Mouse (Mus musculus) heart, embryonic 12.5 days (tissue): ENCODE results near the gene Osbpl2. TPM values are rescaled to one million over a fixed set of nuclear protein-coding genes. Genes with fewer than 3 reads are reported as not detected.
"Not testable (repeated sequence)": the region's sequence is repeated elsewhere in the genome, so short reads cannot be mapped to it uniquely, and the experiment has no call there.

Experiments used
- ATAC-seq: fragments of 200-750 bp; cut with Nextera tagmentation; 2 replicates; pipeline ENCODE4 v1.8.0; 2017; ENCODE audit warnings: moderate TSS enrichment, moderate library complexity; ENCODE audit not compliant: insufficient number of reproducible peaks, low FRiP score
- H3K27ac ChIP-seq: fragments of 300-500 bp; sonication (generic); 2 replicates; pipeline ENCODE4 v1.5.1; 2016; ENCODE audit warnings: mild to moderate bottlenecking, moderate library complexity; ENCODE audit not compliant: poor library complexity, severe bottlenecking
- H3K27me3 ChIP-seq: fragments of 300-500 bp; sonication (generic); replicated peaks from 2 replicates; pipeline ENCODE4 v1.6.1; 2016; ENCODE audit warnings: mild to moderate bottlenecking, moderate library complexity
- H3K36me3 ChIP-seq: fragments of 300-500 bp; sonication (generic); 2 replicates; pipeline ENCODE4 v1.6.1; 2016; ENCODE audit warnings: mild to moderate bottlenecking, moderate library complexity
- H3K4me1 ChIP-seq: fragments of 300-500 bp; sonication (generic); replicated peaks from 2 replicates; pipeline ENCODE4 v1.6.1; 2016; ENCODE audit warnings: mild to moderate bottlenecking
- H3K4me2 ChIP-seq: fragments of 300-500 bp; sonication (generic); 2 replicates; pipeline ENCODE4 v1.6.1; 2016; ENCODE audit warnings: mild to moderate bottlenecking, moderate library complexity
- H3K4me3 ChIP-seq: fragments of 300-500 bp; sonication (generic); 2 replicates; pipeline ENCODE4 v1.5.1; 2016; ENCODE audit warnings: mild to moderate bottlenecking
- H3K9ac ChIP-seq: fragments of 300-500 bp; sonication (generic); 2 replicates; pipeline ENCODE4 v1.6.1; 2016; ENCODE audit warnings: mild to moderate bottlenecking, moderate library complexity
- H3K9me3 ChIP-seq: fragments of 300-500 bp; sonication (generic); replicated peaks from 2 replicates; pipeline ENCODE4 v1.6.1; 2016; ENCODE audit warnings: mild to moderate bottlenecking, moderate library complexity
- WGBS: fragments of 180-500 bp; shearing (Covaris S2); methylation state at CpG from one replicate; pipeline ENCODE4 v1.1.7; 2016; 5-methylcytosine and 5-hydroxymethylcytosine counted together
- polyA plus RNA-seq: library from polyadenylated mRNA; unstranded; fragments of >200 nt; fragmentation: Nextera tagmentation; extraction: Ambion mirVana; gene quantifications from 2 replicates; pipeline ENCODE4 v1.2.1, GENCODE M21; 2016

Gene Osbpl2
- polyA plus RNA-seq, 1 experiment from 2014 or later = 37.2 TPM

- H3K27ac ChIP-seq = no peak overlapping the region
- no peak for ATAC-seq
- WGBS = 88% methylated on average over 2 of the region's 2 CpGs
- H3K4me3 ChIP-seq = no peak overlapping the region
- H3K9me3 ChIP-seq = no peaks in the 10 kb centered on the region
- no peaks in the 10 kb centered on the region for H3K4me1 ChIP-seq
- H3K27me3 ChIP-seq = no peaks in the 10 kb centered on the region
- H3K36me3 ChIP-seq = peaks cover 32% of the 10 kb centered on the region
- no peak overlapping the region for H3K4me2 ChIP-seq
- H3K9ac ChIP-seq = no peak overlapping the region
Observed at GRCm38 (mm10) chr2:180165855-180166254, 46.7 kb downstream of the Osbpl2 start.

DNA sequence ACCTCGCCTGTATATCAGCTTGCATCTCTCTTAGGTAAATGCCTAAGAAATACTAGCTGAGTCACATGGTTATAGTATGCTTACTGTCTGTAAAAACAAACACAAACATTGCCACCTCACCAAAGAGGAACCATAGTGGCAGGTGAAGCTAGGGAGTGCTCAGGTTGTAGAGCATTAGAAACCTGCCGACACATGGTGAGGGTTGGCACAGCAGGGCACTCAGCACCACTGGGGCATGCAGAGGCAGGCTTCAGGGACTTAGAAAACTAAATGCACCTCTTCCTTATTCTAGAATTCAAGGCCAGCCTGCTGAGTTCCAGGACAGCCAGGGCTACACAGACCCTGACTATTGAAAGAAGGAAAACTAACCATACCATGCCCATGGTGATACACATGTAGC is 47.8 kb downstream of the Osbpl2 start:
- Histone ChIP-seq H3K27ac (no peak overlapping the region), H3K9me3 (no peaks in the 10 kb centered on the region), H3K27me3 (no peaks in the 10 kb centered on the region), H3K9ac (no peak overlapping the region), H3K4me3 (no peak overlapping the region), H3K4me2 (no peak overlapping the region), H3K4me1 (no peaks in the 10 kb centered on the region), H3K36me3 (peaks cover 22% of the 10 kb centered on the region)
- no peak for ATAC-seq
- 71% methylated on average over 2 of the region's 2 CpGs for WGBS

DNA sequence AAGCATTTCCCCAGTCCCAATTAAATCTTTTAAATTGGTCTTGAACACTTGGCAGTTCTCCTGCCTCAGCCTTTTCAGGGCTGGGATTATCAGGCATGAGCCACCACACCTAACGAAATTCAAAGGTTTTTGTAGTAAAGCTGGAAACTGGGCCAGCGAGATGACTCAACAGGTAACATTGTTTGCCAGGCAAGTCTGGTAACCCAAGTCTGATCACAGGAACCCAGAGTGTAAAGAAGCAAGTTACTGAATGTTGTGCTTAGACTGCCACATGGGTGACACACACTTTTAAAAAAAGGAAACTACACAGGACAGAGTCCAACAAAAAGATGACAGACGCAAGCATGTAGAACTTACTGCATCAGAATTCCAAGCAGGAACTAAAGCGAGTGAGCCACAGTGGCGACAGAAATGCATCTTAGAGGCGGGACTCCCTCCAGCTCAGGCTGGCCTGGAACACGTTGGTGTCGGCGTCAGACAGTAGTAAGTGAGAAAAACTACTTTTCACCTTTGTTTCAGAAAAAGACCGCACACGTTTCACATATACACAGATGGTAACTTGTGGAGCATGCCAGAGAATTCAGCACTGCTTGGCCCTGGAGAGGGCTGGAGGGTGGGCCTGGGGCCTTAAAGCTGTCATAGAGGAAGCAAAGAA is 51.2 kb downstream of the Osbpl2 start:
- Histone ChIP-seq H3K9me3 (no peaks in the 10 kb centered on the region), H3K9ac (no peak overlapping the region), H3K27me3 (no peaks in the 10 kb centered on the region), H3K27ac (no peak overlapping the region), H3K4me2 (peak overlapping the region; percentile 66; the same call in 1 of the 2 replicates), H3K4me3 (no peak overlapping the region), H3K4me1 (peaks cover 16% of the 10 kb centered on the region), H3K36me3 (peaks cover 24% of the 10 kb centered on the region)
- 77% methylated on average over 11 of the region's 11 CpGs for WGBS
- no peak for ATAC-seq

DNA sequence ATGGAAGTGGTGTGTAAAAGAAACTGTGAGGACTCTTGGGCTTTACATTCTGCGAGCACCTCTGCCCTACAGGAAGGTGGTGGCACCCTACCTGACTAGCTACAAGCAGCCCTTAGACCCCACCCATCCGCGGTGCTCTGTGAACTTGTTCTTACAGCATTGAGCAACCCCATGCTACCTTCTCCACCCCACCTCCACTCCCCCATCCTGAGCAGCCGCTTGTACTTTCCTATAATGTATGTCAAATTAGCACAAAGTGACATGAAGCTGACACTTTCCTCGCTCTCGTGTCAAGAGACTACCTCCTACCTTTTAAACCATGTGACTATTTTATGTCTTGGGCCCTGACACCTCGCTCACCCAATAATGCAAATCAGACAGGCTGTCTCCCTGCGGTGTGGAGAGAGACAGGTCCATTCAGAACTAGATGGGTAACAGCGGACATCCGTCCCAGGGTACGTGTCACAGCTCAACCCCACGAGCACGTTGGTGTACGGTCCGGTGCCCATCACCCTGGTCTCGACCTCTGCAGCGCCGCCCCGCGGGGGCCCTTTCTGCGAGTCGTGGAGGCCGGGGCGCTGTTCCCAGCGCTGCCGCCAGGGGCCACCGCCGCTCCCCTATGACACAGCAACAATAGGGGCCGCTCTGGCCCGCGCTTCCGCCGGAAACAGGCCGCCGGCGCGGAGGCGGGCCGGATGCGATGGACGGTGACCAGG is 51.9 kb downstream of the Osbpl2 start, which contains the start of gene Adrm1:
TSS of gene Adrm1 (plus strand) at position 680 of the 716 bp plus-strand sequence.
- 4% methylated on average over 41 of the region's 41 CpGs for WGBS
- H3K4me2 ChIP-seq = peak within 1 kb of the TSS; percentile 86
- H3K36me3 ChIP-seq = peaks cover 30% of the 10 kb centered on the region
- peak within 1 kb of the TSS; percentile 100 for H3K9ac ChIP-seq
- peak; percentile 98 for ATAC-seq
- peak within 1 kb of the TSS; percentile 88 for H3K27ac ChIP-seq
- no peaks in the 10 kb centered on the region for H3K9me3 ChIP-seq
- H3K27me3 ChIP-seq = no peaks in the 10 kb centered on the region
- peak within 1 kb of the TSS; percentile 99 for H3K4me3 ChIP-seq
- H3K4me1 ChIP-seq = peaks cover 16% of the 10 kb centered on the region

DNA sequence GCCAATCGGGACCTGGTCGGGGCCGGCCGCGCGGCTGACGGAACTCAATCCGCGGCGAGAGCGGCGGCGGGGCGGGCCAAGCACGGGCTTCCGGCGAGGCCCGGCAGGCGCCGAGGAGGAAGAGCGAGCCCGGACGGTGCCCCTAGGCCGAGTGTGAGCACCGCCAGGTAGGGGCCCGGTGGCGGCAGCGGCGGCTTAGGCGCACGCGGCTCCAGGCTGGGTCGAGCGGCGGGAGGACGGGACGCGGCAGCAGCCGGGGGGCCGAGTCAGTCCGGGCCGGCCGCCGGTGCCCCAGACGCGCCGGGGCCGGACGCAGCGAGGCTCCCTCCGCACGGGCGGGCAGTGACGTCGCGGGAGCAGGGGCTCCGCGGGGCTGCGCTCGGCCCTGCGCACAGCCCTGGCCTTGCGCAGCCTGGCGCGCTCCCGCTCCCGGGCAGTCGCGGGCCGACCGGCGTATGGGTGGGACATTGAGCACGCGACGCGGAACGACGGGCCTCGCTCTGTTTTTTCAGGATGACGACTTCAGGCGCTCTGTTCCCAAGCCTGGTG is 52.5 kb downstream of the Osbpl2 start:
- Histone ChIP-seq H3K4me3 (peak overlapping the region; percentile 99), H3K9ac (peak overlapping the region; percentile 100), H3K27ac (peak overlapping the region; percentile 88), H3K27me3 (no peaks in the 10 kb centered on the region), H3K36me3 (peaks cover 37% of the 10 kb centered on the region), H3K4me1 (peaks cover 16% of the 10 kb centered on the region), H3K4me2 (peak overlapping the region; percentile 86), H3K9me3 (no peaks in the 10 kb centered on the region)
- under 1% methylated on average over 80 of the region's 80 CpGs for WGBS
- ATAC-seq = peak; percentile 79

DNA sequence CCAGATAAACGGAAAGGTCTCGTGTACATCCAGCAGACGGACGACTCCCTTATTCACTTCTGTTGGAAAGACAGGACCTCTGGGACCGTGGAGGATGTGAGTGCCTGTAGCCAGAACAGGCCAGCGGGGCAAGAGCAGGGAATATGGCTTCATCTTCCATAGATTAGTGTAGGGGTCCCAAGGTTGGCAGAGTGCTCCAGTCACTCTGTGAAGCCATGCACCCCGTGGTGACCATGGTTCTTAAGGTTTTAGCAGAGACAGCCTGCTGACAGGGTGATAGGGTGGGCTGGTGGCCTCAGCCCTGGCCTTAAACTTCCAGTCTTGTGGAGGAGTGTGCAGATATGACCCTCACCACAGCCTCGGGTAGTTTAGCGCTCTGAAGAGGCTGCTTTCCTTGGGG is 53.0 kb downstream of the Osbpl2 start:
- 2% methylated on average over 9 of the region's 9 CpGs for WGBS
- Histone ChIP-seq H3K4me3 (peak overlapping the region; percentile 99), H3K9ac (peak overlapping the region; percentile 100), H3K36me3 (peaks cover 42% of the 10 kb centered on the region), H3K27ac (peak overlapping the region; percentile 6; the same call in 1 of the 2 replicates), H3K4me1 (peaks cover 16% of the 10 kb centered on the region), H3K27me3 (no peaks in the 10 kb centered on the region), H3K9me3 (no peaks in the 10 kb centered on the region), H3K4me2 (peak overlapping the region; percentile 86)
- ATAC-seq = no peak

GRCm38 (mm10) chr2:180173163-180173562 is 54.1 kb downstream of the Osbpl2 start:
- Histone ChIP-seq H3K9me3 (no peaks in the 10 kb centered on the region), H3K9ac (peak overlapping the region; percentile 100), H3K27ac (no peak overlapping the region), H3K27me3 (no peaks in the 10 kb centered on the region), H3K36me3 (peaks cover 52% of the 10 kb centered on the region), H3K4me2 (peak overlapping the region; percentile 86), H3K4me1 (peaks cover 16% of the 10 kb centered on the region), H3K4me3 (peak overlapping the region; percentile 99)
- WGBS = 70% methylated on average over 4 of the region's 4 CpGs
- ATAC-seq = no peak

DNA sequence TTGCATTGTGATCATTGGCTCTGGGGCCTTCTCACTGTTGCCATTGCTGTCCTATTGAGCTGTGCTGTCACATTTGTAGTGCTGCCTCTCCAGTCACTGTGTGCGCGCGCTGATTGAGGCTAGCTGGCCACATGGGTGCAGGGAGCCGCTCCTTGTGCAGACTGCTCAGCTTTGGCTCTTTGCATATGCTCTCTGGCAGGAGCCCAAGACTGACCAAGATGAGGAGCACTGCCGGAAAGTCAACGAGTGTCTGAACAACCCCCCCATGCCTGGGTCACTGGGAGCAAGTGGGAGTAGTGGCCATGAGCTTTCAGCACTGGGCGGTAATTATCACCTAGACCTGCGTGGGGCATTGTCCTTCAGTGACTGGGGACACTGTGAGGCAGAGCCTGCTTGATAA is 54.6 kb downstream of the Osbpl2 start:
- not testable (repeated sequence) for ATAC-seq, H3K27me3 ChIP-seq, H3K27ac ChIP-seq, H3K9me3 ChIP-seq, H3K9ac ChIP-seq, H3K4me3 ChIP-seq
- Histone ChIP-seq H3K36me3 (peaks cover 58% of the 10 kb centered on the region), H3K4me2 (peak overlapping the region; percentile 86; the same call in 1 of the 2 replicates), H3K4me1 (peaks cover 16% of the 10 kb centered on the region)
- 84% methylated on average over 8 of the region's 8 CpGs for WGBS

DNA sequence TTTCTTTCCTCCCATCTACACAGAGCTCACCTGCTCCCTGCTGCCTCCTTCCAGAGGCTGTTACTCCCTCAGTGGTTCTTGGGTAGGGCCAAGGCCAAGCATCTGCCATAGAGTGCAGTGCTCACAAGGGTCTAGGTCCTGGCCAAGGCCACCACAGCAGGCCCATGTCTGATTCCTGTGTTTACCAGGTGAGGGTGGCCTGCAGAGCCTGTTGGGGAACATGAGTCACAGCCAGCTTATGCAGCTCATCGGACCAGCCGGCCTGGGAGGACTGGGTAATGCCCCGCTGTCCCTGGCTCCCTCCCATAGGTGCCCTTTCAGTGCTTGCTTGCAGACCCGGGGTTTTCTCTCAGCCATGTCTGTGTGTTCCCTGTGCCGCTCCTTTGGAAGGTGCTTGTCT is 55.0 kb downstream of the Osbpl2 start:
- Histone ChIP-seq H3K27me3 (no peaks in the 10 kb centered on the region), H3K4me1 (peaks cover 16% of the 10 kb centered on the region), H3K36me3 (peaks cover 62% of the 10 kb centered on the region), H3K27ac (no peak overlapping the region), H3K4me2 (no peak overlapping the region), H3K9ac (no peak overlapping the region), H3K9me3 (no peaks in the 10 kb centered on the region), H3K4me3 (no peak overlapping the region)
- ATAC-seq = no peak
- 86% methylated on average over 5 of the region's 5 CpGs for WGBS

DNA sequence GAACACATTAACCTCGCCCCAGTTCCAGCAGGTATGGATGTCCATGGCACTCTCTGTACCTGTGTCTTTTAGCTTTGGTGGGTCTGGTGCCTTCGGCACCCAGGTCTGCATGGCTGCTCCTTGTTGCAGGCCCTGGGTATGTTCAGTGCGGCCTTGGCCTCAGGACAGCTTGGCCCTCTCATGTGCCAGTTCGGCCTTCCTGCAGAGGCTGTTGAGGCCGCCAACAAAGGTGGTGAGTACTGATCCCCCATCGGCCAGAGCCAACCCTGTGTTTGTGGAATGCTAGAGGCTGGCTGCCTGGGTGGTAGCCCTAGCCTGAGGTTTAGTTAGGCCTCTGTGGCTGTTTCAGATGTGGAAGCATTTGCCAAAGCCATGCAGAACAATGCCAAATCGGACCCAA is 56.6 kb downstream of the Osbpl2 start:
- no peak overlapping the region for H3K27ac ChIP-seq
- H3K9ac ChIP-seq = no peak overlapping the region
- WGBS = 91% methylated on average over 7 of the region's 7 CpGs
- no peak for ATAC-seq
- H3K9me3 ChIP-seq = no peaks in the 10 kb centered on the region
- H3K4me3 ChIP-seq = no peak overlapping the region
- H3K36me3 ChIP-seq = peaks cover 77% of the 10 kb centered on the region
- no peak overlapping the region for H3K4me2 ChIP-seq
- H3K4me1 ChIP-seq = peaks cover 16% of the 10 kb centered on the region
- H3K27me3 ChIP-seq = no peaks in the 10 kb centered on the region

- H3K36me3 ChIP-seq = peaks cover 85% of the 10 kb centered on the region
- WGBS = 87% methylated on average over 9 of the region's 9 CpGs
Observed at GRCm38 (mm10) chr2:180181542-180181941, 62.4 kb downstream of the Osbpl2 start.

More at GRCm38 (mm10) chr2:180181542-180181941, 62.4 kb downstream of the Osbpl2 start:
- Histone ChIP-seq H3K9ac (no peak overlapping the region), H3K4me1 (no peaks in the 10 kb centered on the region), H3K9me3 (no peaks in the 10 kb centered on the region), H3K4me3 (no peak overlapping the region), H3K27ac (no peak overlapping the region), H3K27me3 (no peaks in the 10 kb centered on the region), H3K4me2 (no peak overlapping the region)
- ATAC-seq = no peak
